Mouse (Mus musculus) heart, embryonic 12.5 days (tissue): ENCODE data around the gene Olfr49. TPM values are rescaled to one million over a fixed set of nuclear protein-coding genes. Genes with fewer than 3 reads are reported as not detected.
A peak's percentile ranks its signal among the peaks of the same experiment; 100 is the strongest.
"Not testable (repeated sequence)": the region's sequence is repeated elsewhere in the genome, so short reads cannot be mapped to it uniquely, and the experiment has no call there.

Source experiments
- ATAC-seq: fragments of 200-750 bp; cut with Nextera tagmentation; 2 replicates; pipeline ENCODE4 v1.8.0; 2017; ENCODE audit warnings: moderate TSS enrichment, moderate library complexity; ENCODE audit not compliant: insufficient number of reproducible peaks, low FRiP score
- H3K27ac ChIP-seq: fragments of 300-500 bp; sonication (generic); 2 replicates; pipeline ENCODE4 v1.5.1; 2016; ENCODE audit warnings: mild to moderate bottlenecking, moderate library complexity; ENCODE audit not compliant: poor library complexity, severe bottlenecking
- H3K27me3 ChIP-seq: fragments of 300-500 bp; sonication (generic); replicated peaks from 2 replicates; pipeline ENCODE4 v1.6.1; 2016; ENCODE audit warnings: mild to moderate bottlenecking, moderate library complexity
- H3K36me3 ChIP-seq: fragments of 300-500 bp; sonication (generic); 2 replicates; pipeline ENCODE4 v1.6.1; 2016; ENCODE audit warnings: mild to moderate bottlenecking, moderate library complexity
- H3K4me1 ChIP-seq: fragments of 300-500 bp; sonication (generic); replicated peaks from 2 replicates; pipeline ENCODE4 v1.6.1; 2016; ENCODE audit warnings: mild to moderate bottlenecking
- H3K4me2 ChIP-seq: fragments of 300-500 bp; sonication (generic); 2 replicates; pipeline ENCODE4 v1.6.1; 2016; ENCODE audit warnings: mild to moderate bottlenecking, moderate library complexity
- H3K4me3 ChIP-seq: fragments of 300-500 bp; sonication (generic); 2 replicates; pipeline ENCODE4 v1.5.1; 2016; ENCODE audit warnings: mild to moderate bottlenecking
- H3K9ac ChIP-seq: fragments of 300-500 bp; sonication (generic); 2 replicates; pipeline ENCODE4 v1.6.1; 2016; ENCODE audit warnings: mild to moderate bottlenecking, moderate library complexity
- H3K9me3 ChIP-seq: fragments of 300-500 bp; sonication (generic); replicated peaks from 2 replicates; pipeline ENCODE4 v1.6.1; 2016; ENCODE audit warnings: mild to moderate bottlenecking, moderate library complexity
- WGBS: fragments of 180-500 bp; shearing (Covaris S2); methylation state at CpG from one replicate; pipeline ENCODE4 v1.1.7; 2016; 5-methylcytosine and 5-hydroxymethylcytosine counted together
- polyA plus RNA-seq: library from polyadenylated mRNA; unstranded; fragments of >200 nt; fragmentation: Nextera tagmentation; extraction: Ambion mirVana; gene quantifications from 2 replicates; pipeline ENCODE4 v1.2.1, GENCODE M21; 2016

Olfr49 gene
- polyA plus RNA-seq, 1 experiment from 2014 or later = not detected

- Histone ChIP-seq H3K9ac (no peak overlapping the region), H3K4me2 (no peak overlapping the region), H3K4me3 (no peak overlapping the region)
Observed at GRCm38 (mm10) chr14:54230638-54231150, 54.0 kb downstream of the Olfr49 start.

GRCm38 (mm10) chr14:54229849-54230248 lies 54.9 kb downstream of the Olfr49 start:
- not testable (repeated sequence) for H3K9ac ChIP-seq, H3K36me3 ChIP-seq, ATAC-seq, H3K27me3 ChIP-seq, H3K4me3 ChIP-seq, H3K9me3 ChIP-seq, H3K27ac ChIP-seq, H3K4me2 ChIP-seq
- 68% methylated on average over 4 of the region's 4 CpGs for WGBS
- H3K4me1 ChIP-seq = peaks cover 70% of the 10 kb centered on the region

More at GRCm38 (mm10) chr14:54230638-54231150, 54.0 kb downstream of the Olfr49 start:
- Histone ChIP-seq H3K27me3 (no peaks in the 10 kb centered on the region), H3K36me3 (peaks cover 10% of the 10 kb centered on the region), H3K27ac (no peak overlapping the region), H3K9me3 (no peaks in the 10 kb centered on the region), H3K4me1 (peaks cover 72% of the 10 kb centered on the region)
- no peak for ATAC-seq
- 73% methylated on average over 14 of the region's 14 CpGs for WGBS

GRCm38 (mm10) chr14:54228933-54229713 lies 55.6 kb downstream of the Olfr49 start:
- Histone ChIP-seq H3K36me3 (no peaks in the 10 kb centered on the region), H3K27me3 (no peaks in the 10 kb centered on the region), H3K9me3 (no peaks in the 10 kb centered on the region), H3K4me3 (peak overlapping the region; percentile 34), H3K9ac (peak overlapping the region; percentile 51), H3K4me2 (peak overlapping the region; percentile 67), H3K27ac (no peak overlapping the region), H3K4me1 (peaks cover 70% of the 10 kb centered on the region)
- ATAC-seq = no peak
- WGBS = 17% methylated on average over 25 of the region's 25 CpGs

GRCm38 (mm10) chr14:54228501-54228900 lies 56.2 kb downstream of the Olfr49 start:
- H3K9me3 ChIP-seq = no peaks in the 10 kb centered on the region
- H3K4me1 ChIP-seq = peaks cover 65% of the 10 kb centered on the region
- peak overlapping the region; percentile 42 for H3K4me3 ChIP-seq
- no peak for ATAC-seq
- H3K27ac ChIP-seq = no peak overlapping the region
- peak overlapping the region; percentile 51; the same call in 1 of the 2 replicates for H3K9ac ChIP-seq
- 15% methylated on average over 7 of the region's 7 CpGs for WGBS
- H3K4me2 ChIP-seq = peak overlapping the region; percentile 67
- no peaks in the 10 kb centered on the region for H3K27me3 ChIP-seq
- H3K36me3 ChIP-seq = no peaks in the 10 kb centered on the region

Other genes starting within 250 kb of the Olfr49 start
- gene Dad1, start 30.8 kb downstream of the Olfr49 start, polyA plus RNA-seq = 365 and 374 TPM in 2 replicates
- gene Abhd4, start 30.8 kb downstream of the Olfr49 start, polyA plus RNA-seq = 87.6 and 90.2 TPM in 2 replicates
- 53.3 and 57.6 TPM in 2 replicates for gene Oxa1l, start 75.9 kb upstream of the Olfr49 start, polyA plus RNA-seq
- gene Slc7a7, start 132.8 kb upstream of the Olfr49 start, polyA plus RNA-seq = 8.0 and 8.3 TPM in 2 replicates
- 284 and 290 TPM in 2 replicates for gene Mrpl52, start 142.0 kb upstream of the Olfr49 start, polyA plus RNA-seq
- gene Mmp14, start 146.7 kb upstream of the Olfr49 start, polyA plus RNA-seq = 127 and 129 TPM in 2 replicates
- gene Lrp10, start 179.2 kb upstream of the Olfr49 start, polyA plus RNA-seq = 50.3 and 55.8 TPM in 2 replicates
- gene Rem2, start 191.2 kb upstream of the Olfr49 start, polyA plus RNA-seq = 1.9 and 2.4 TPM in 2 replicates
- 63.5 and 65.0 TPM in 2 replicates for gene Prmt5, start 232.6 kb upstream of the Olfr49 start, polyA plus RNA-seq